Mouse (Mus musculus) adipose tissue, adult 10 weeks (tissue): ENCODE measurements around the gene Sptlc2. TPM values are rescaled to one million over a fixed set of nuclear protein-coding genes. Genes with fewer than 3 reads are reported as not detected.

Experiments
- polyA plus RNA-seq: library from polyadenylated mRNA; stranded (reverse); fragments of 350-450 nt; fragmentation: Illumina TruSeq; extraction: RNeasy Lipid Tissue Mini Kit (QIAGEN cat#74804); gene quantifications from one replicate; pipeline ENCODE4 v1.2.3, GENCODE M21; 2014; ENCODE audit warnings: low read depth, low replicate concordance

Sptlc2 gene
- 60.3 TPM for polyA plus RNA-seq

DNA sequence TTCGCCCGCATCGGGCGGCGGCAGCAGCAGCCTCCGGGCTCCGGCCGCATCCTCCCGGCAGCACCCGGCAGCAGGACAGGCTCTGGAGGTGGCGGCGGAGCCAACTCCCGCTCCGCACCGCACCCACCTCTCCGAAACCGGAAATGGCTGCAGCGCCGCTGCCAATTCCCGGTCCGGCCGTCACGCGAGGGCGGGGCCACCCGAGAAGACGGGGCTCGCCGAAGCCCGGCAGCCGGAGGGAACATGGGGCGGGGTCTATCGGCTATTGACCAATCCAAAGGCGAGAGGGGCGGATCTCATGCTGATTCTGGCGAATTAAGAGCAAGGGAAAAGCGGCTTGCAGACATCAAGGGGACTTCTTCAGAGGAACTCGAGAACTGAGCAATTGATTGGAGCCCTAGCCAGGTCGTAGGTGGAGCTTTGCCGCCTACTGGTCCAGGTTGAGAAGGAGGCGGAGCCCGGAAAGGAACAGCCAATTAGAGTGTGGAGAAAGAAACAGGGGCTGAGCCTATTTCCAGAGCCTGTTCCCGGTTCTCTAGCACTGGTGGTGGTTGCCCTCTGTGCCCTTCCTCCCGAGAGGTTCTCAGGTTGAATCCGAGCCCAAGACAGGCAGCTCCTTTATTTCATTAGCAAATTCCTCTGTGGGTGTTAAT is at the start of gene Sptlc2:
Gene Sptlc2, minus strand, starts transcription at position 234 of the 653 bp plus-strand sequence.

DNA sequence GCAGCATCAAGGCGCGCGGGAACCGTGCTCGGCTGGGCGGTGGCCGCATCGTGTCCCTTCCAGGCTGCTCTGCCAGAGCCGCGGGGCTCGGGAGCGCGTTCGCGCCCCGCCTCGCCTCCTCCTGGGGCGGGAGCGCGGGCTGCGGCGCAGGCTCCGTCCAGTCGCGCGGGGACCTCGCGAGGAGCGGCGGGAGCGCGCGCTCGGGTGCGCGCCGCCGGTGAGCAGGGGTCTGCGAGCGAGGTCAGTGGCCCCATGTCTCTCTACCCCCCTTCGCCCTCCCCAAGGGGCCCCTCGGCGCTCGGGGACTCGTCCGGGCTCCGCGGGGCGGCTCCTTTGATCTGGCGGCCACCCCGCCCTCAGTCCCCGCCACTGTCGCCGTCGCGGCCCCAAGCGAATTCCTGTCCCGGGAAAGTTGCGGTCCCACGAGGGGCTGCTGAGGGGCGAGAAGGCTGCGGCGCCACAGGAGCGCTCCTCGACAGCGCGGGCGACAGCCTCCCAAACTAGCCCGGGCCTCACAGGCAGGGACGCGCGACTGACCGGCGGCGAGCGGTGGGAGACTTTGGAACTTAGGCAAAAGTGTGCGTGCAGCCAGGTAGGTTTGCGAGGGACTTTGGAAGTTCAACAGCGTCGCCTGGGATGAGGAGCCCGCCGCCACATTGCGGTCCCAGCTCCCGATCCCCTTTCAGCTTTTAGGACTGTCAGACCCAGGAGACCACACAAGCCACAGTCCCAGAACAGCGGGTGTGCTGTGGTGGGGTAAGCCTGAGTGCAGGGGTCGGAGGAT is 88.3 kb downstream of the Sptlc2 start, which contains the start of gene Ism2:
Gene Ism2, minus strand, starts transcription at position 49 of the 784 bp plus-strand sequence.

DNA sequence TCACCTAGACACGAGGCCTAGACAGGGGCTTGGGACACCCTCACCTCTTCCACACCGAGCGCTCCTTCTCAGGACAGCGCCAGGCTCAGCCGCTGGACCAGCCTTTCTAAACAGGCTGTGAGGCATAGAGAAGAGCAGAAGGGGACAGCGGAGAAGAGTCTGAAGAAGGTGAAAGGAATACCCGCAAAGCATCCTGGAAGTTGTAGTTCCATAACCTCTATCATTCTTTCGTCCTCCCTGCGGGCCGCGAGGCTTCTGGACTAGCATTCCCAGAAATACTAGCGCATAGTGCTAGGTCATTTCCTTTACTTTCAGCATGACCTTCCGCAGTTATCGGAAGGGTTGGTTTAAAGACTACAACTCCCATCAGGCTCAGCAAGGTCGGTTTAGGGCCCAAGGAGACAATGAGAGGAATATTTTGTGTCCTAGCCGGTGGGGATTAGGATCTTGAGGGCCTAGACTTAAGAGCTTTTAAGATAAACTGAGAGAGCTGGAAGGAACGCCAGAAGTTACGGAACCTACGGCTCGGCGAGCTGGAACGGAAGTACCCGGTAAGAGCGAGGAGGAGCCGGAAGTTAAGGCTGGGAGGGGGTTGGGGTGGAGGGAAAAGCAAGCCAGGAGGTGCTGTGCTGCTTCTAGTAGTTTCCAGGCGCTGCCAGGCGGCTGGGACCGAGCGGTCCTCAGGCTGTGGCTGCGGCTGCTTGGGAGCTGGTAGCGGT is 121.9 kb downstream of the Sptlc2 start, which contains the start of the genes Vipas39 and Ahsa1:
Gene Vipas39, minus strand, starts transcription at position 149 of the 719 bp plus-strand sequence.
Gene Ahsa1, plus strand, starts transcription at position 372 of the 719 bp plus-strand sequence.

Other genes with a start within 250 kb of the Sptlc2 start
- gene Gstz1, start 241.2 kb downstream of the Sptlc2 start, polyA plus RNA-seq: 496 TPM
- 10.4 TPM for gene Pomt2, start 240.4 kb downstream of the Sptlc2 start, polyA plus RNA-seq
- 1.4 TPM for gene Samd15, start 188.6 kb downstream of the Sptlc2 start, polyA plus RNA-seq
- 6.8 TPM for gene Tmed8, start 187.9 kb downstream of the Sptlc2 start, polyA plus RNA-seq
- 1.2 TPM for gene Noxred1, start 149.6 kb downstream of the Sptlc2 start, polyA plus RNA-seq
- gene Vipas39, start 122.1 kb downstream of the Sptlc2 start, polyA plus RNA-seq: 28.9 TPM
- gene Ahsa1, start 121.9 kb downstream of the Sptlc2 start, polyA plus RNA-seq: 91.5 TPM
- gene Ism2, start 88.7 kb downstream of the Sptlc2 start, polyA plus RNA-seq: 7.0 TPM
- gene Slirp, start 55.5 kb upstream of the Sptlc2 start, polyA plus RNA-seq: 97.1 TPM
- gene Alkbh1, start 55.7 kb upstream of the Sptlc2 start, polyA plus RNA-seq: 19.1 TPM
- 50.7 TPM for gene Snw1, start 83.9 kb upstream of the Sptlc2 start, polyA plus RNA-seq
- not detected for gene Gm5788, start 106.4 kb upstream of the Sptlc2 start, polyA plus RNA-seq
- 0.32 TPM for gene Gm8300, start 126.0 kb upstream of the Sptlc2 start, polyA plus RNA-seq
- not detected for gene Oog1, start 214.3 kb upstream of the Sptlc2 start, polyA plus RNA-seq
- not detected for gene Gm4027, start 230.5 kb upstream of the Sptlc2 start, polyA plus RNA-seq